Comparison of ENCODE assay signal across 9 mouse cellular contexts in the genomic region with DNA sequence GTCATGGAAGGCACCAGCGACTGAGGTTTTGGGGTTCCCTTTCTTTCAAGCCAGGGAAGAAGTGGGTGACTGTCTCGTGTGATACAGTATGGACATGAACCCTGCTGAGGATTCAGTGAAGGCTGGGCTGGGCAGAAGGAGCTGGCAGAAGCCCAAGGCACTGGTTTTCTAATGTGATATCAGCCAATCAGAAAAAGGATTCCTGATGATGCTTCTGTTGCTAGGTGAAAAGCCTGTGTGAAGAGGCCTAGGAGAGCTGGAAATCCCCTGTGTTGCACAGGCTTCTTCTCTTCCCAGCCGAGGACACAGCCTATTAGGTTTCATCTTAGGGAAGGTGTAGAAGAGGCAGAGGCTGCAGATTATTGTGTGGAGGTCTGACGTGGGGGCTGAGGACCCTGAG. TPM values are rescaled to one million over a fixed set of nuclear protein-coding genes. Genes with fewer than 3 reads are reported as not detected.
DNase-seq lines count a peak whose midpoint lies in the region; ATAC-seq and TF ChIP-seq lines count a peak whose summit lies in the region.
"Had no signal": no experiment of that assay in that cellular context is flagged by ENCODE, and none has a peak within 500 bp of the region (broad histone marks: within the 10 kb centered on the region; RNA-seq: fewer than 3 reads in every experiment).

No protein-coding gene starts in this region.

- ATAC-seq in intestine, embryonic 15.5 days, result peak; percentile 53; the same call in 1 of the 2 replicates
- peak; percentile 54 for ATAC-seq in monocyte, adult 5-6 weeks (replicated peaks; ENCODE audit: insufficient number of reproducible peaks, low FRiP score, low TSS enrichment, poor library complexity, severe bottlenecking)

- peaks cover 17% of the 10 kb centered on the region for H3K4me1 ChIP-seq in heart, embryonic 10.5 days
- H3K4me1 ChIP-seq in cerebellum, adult 2 months (ENCODE audit: control insufficient read depth, insufficient read depth, low read length), result peaks cover 4% of the 10 kb centered on the region; the same call in 1 of the 2 replicates
- peaks cover 18% of the 10 kb centered on the region for H3K4me1 ChIP-seq in intestine, embryonic 15.5 days (replicated peaks)

- peaks cover 30% of the 10 kb centered on the region for H3K27me3 ChIP-seq in heart, embryonic 10.5 days (ENCODE audit: insufficient read depth, poor library complexity, severe bottlenecking)
- H3K27me3 ChIP-seq in cerebellum, adult 2 months (ENCODE audit: control insufficient read depth, insufficient read depth, low read length), result peaks cover 4% of the 10 kb centered on the region; the same call in 1 of the 2 replicates
- peaks cover 13% of the 10 kb centered on the region for H3K27me3 ChIP-seq in intestine, embryonic 15.5 days (replicated peaks)

- no peak overlapping the region for H3K9ac ChIP-seq in intestine, embryonic 15.5 days
- H3K9ac ChIP-seq: liver, embryonic 14.5 days had no signal

- H3K27ac ChIP-seq in heart, embryonic 10.5 days, result no peak overlapping the region
- H3K27ac ChIP-seq in cerebellum, adult 2 months (ENCODE audit: insufficient read depth, low read length), result no peak overlapping the region
- H3K27ac ChIP-seq in intestine, embryonic 15.5 days, result no peak overlapping the region
- H3K27ac ChIP-seq: liver, embryonic 14.5 days had no signal

- TF ChIP-seq CTCF in cerebellum, adult 2 months (IDR thresholded peaks at IDR 0.05; ENCODE audit: borderline replicate concordance, insufficient read depth, low read depth, low read length), result no peak

- intact Hi-C loops in left cerebral cortex, postnatal 10 days (cut with DNase I), result no loop called here

- DNase-seq in heart, adult 11 months, result peak; percentile 97
- no peak for DNase-seq in heart, embryonic 10.5 days (ENCODE audit: low spot score)
- peak; percentile 15 to 22 for DNase-seq in cerebellum, adult 2 months
- DNase-seq in frontal cortex, postnatal 36 days (ENCODE audit: low spot score in 2 of 2), result peak; percentile 48 to 81
- peak; percentile 78 to 82 for DNase-seq in left cerebral cortex, postnatal 10 days (ENCODE audit: extremely low spot score in 1 of 2, low spot score in 2 of 2)
- peak; percentile 28 to 50 for DNase-seq in spleen, postnatal 14 days (ENCODE audit: low spot score in 2 of 2)

- no peak overlapping the region for H3K4me3 ChIP-seq in heart, embryonic 10.5 days
- no peak overlapping the region for H3K4me3 ChIP-seq in cerebellum, adult 2 months (replicated peaks; ENCODE audit: insufficient read depth, low read depth, low read length)
- H3K4me3 ChIP-seq in intestine, embryonic 15.5 days (replicated peaks), result no peak overlapping the region

- WGBS in heart, embryonic 10.5 days, result 36% methylated on average over 4 of the region's 4 CpGs
- 24% methylated on average over 4 of the region's 4 CpGs for WGBS in cerebellum, adult 2 months
- WGBS in intestine, embryonic 15.5 days, result 22% methylated on average over 4 of the region's 4 CpGs

- H3K4me2 ChIP-seq in intestine, embryonic 15.5 days (replicated peaks), result no peak overlapping the region

- H3K36me3 ChIP-seq in heart, embryonic 10.5 days, result no peaks in the 10 kb centered on the region
- no peaks in the 10 kb centered on the region for H3K36me3 ChIP-seq in intestine, embryonic 15.5 days

- H3K9me3 ChIP-seq in heart, embryonic 10.5 days, result no peaks in the 10 kb centered on the region
- H3K9me3 ChIP-seq in intestine, embryonic 15.5 days, result no peaks in the 10 kb centered on the region

- TF ChIP-seq POLR2A in cerebellum, adult 2 months (IDR thresholded peaks at IDR 0.05; ENCODE audit: borderline replicate concordance, insufficient read depth, low read length), result no peak

RNA-seq across cellular contexts. Expression of a gene that starts 4.0 kb away (rescaled TPM):
- polyA plus RNA-seq in heart, embryonic 10.5 days (2016; fragmentation: Nextera tagmentation; extraction: Ambion mirVana), result 13.2 and 14.6 TPM in 2 replicates
- polyA plus RNA-seq in cerebellum, adult 2 months (2012; rRNA removed), result 4.0 TPM in 2 replicates
- 17.1 and 21.4 TPM in 2 replicates for polyA plus RNA-seq in intestine, embryonic 15.5 days (2015; fragmentation: Nextera tagmentation; extraction: Ambion mirVana)
- 1 to 10 TPM; 1.3 to 1.4 TPM for total RNA-seq in left cerebral cortex, postnatal 10 days (2021)
- total RNA-seq in monocyte, adult 5-6 weeks (2017), result 588 to 931 TPM (median 911 TPM) in 3 replicates

RNA-seq across cellular contexts. Expression of a gene that starts 22.8 kb away (rescaled TPM):
- not detected in 2 replicates for polyA plus RNA-seq in heart, embryonic 10.5 days (2016; fragmentation: Nextera tagmentation; extraction: Ambion mirVana)
- polyA plus RNA-seq in cerebellum, adult 2 months (2012; rRNA removed), result 0.67 and 0.86 TPM in 2 replicates
- 0.06 and 0.13 TPM in 2 replicates for polyA plus RNA-seq in intestine, embryonic 15.5 days (2015; fragmentation: Nextera tagmentation; extraction: Ambion mirVana)
- total RNA-seq in left cerebral cortex, postnatal 10 days (2021), result under 1 TPM in 1 of 2 experiments, not detected in 1; 0.39 TPM
- total RNA-seq in monocyte, adult 5-6 weeks (2017), result 59.1 to 84.6 TPM (median 63.2 TPM) in 3 replicates

RNA-seq across cellular contexts. Expression of a gene that starts 26.1 kb away (rescaled TPM):
- 0.11 TPM in 1 of 2 replicates, not detected in the other for polyA plus RNA-seq in heart, embryonic 10.5 days (2016; fragmentation: Nextera tagmentation; extraction: Ambion mirVana)
- 3.0 and 3.1 TPM in 2 replicates for polyA plus RNA-seq in cerebellum, adult 2 months (2012; rRNA removed)
- 10.2 TPM in 2 replicates for polyA plus RNA-seq in intestine, embryonic 15.5 days (2015; fragmentation: Nextera tagmentation; extraction: Ambion mirVana)
- under 1 TPM; 0.71 TPM for total RNA-seq in left cerebral cortex, postnatal 10 days (2021)
- total RNA-seq in monocyte, adult 5-6 weeks (2017), result 387 to 602 TPM (median 587 TPM) in 3 replicates

RNA-seq across cellular contexts. Expression of a gene that starts 44.2 kb away (rescaled TPM):
- 1.4 TPM in 2 replicates for polyA plus RNA-seq in heart, embryonic 10.5 days (2016; fragmentation: Nextera tagmentation; extraction: Ambion mirVana)
- 2.9 and 3.8 TPM in 2 replicates for polyA plus RNA-seq in cerebellum, adult 2 months (2012; rRNA removed)
- 6.9 and 7.4 TPM in 2 replicates for polyA plus RNA-seq in intestine, embryonic 15.5 days (2015; fragmentation: Nextera tagmentation; extraction: Ambion mirVana)
- total RNA-seq in left cerebral cortex, postnatal 10 days (2021), result 1 to 10 TPM; 1.0 to 1.4 TPM
- 415 to 638 TPM (median 573 TPM) in 3 replicates for total RNA-seq in monocyte, adult 5-6 weeks (2017)

RNA-seq across cellular contexts. Expression of a gene that starts 58.2 kb away (rescaled TPM):
- polyA plus RNA-seq in heart, embryonic 10.5 days (2016; fragmentation: Nextera tagmentation; extraction: Ambion mirVana), result 0.48 and 0.51 TPM in 2 replicates
- polyA plus RNA-seq in cerebellum, adult 2 months (2012; rRNA removed), result 9.1 and 10.0 TPM in 2 replicates
- polyA plus RNA-seq in intestine, embryonic 15.5 days (2015; fragmentation: Nextera tagmentation; extraction: Ambion mirVana), result 5.3 and 5.6 TPM in 2 replicates
- total RNA-seq in left cerebral cortex, postnatal 10 days (2021), result 1 to 10 TPM; 2.6 to 3.0 TPM
- total RNA-seq in monocyte, adult 5-6 weeks (2017), result 87.6 to 119 TPM (median 96.6 TPM) in 3 replicates
